24 mouse cellular contexts compared by ENCODE assay signal in genomic region chr4:114433440-114433839, GRCm38 (mm10). TPM values are rescaled to one million over a fixed set of nuclear protein-coding genes. Genes with fewer than 3 reads are reported as not detected.
DNase-seq lines count a peak whose midpoint lies in the region; ATAC-seq and TF ChIP-seq lines count a peak whose summit lies in the region.
"Had no signal": no experiment of that assay in that cellular context is flagged by ENCODE, and none has a peak within 500 bp of the region (broad histone marks: within the 10 kb centered on the region; RNA-seq: fewer than 3 reads in every experiment).

No protein-coding gene starts in this region.

- no peak overlapping the region for H3K4me3 ChIP-seq in forebrain, postnatal 0 days (ENCODE audit: low read depth, low read length)
- H3K4me3 ChIP-seq in forebrain, embryonic 15.5 days, result no peak overlapping the region
- H3K4me3 ChIP-seq in midbrain, embryonic 13.5 days (replicated peaks), result no peak overlapping the region
- no peak overlapping the region for H3K4me3 ChIP-seq in midbrain, embryonic 14.5 days (replicated peaks; ENCODE audit: low read depth, low read length)
- no peak overlapping the region for H3K4me3 ChIP-seq in midbrain, embryonic 16.5 days (ENCODE audit: low read depth, low read length)
- H3K4me3 ChIP-seq in midbrain, embryonic 10.5 days, result no peak overlapping the region
- H3K4me3 ChIP-seq: embryonic facial prominence, embryonic 10.5 days; embryonic facial prominence, embryonic 12.5 days; forebrain, embryonic 13.5 days had no signal

- no peak for TF ChIP-seq CTCF in forebrain, postnatal 0 days (IDR thresholded peaks at IDR 0.05; ENCODE audit: low read depth)

- H3K4me1 ChIP-seq in forebrain, postnatal 0 days (ENCODE audit: insufficient read depth), result no peaks in the 10 kb centered on the region
- H3K4me1 ChIP-seq in forebrain, embryonic 15.5 days, result no peaks in the 10 kb centered on the region
- H3K4me1 ChIP-seq in midbrain, embryonic 13.5 days (replicated peaks), result no peaks in the 10 kb centered on the region
- no peaks in the 10 kb centered on the region for H3K4me1 ChIP-seq in midbrain, embryonic 14.5 days (ENCODE audit: control insufficient read depth, insufficient read depth, low read length)
- no peaks in the 10 kb centered on the region for H3K4me1 ChIP-seq in midbrain, embryonic 16.5 days (ENCODE audit: control insufficient read depth, insufficient read depth, low read length)
- no peaks in the 10 kb centered on the region for H3K4me1 ChIP-seq in midbrain, embryonic 10.5 days
- H3K4me1 ChIP-seq: embryonic facial prominence, embryonic 12.5 days; forebrain, embryonic 13.5 days had no signal

- H3K27ac ChIP-seq in forebrain, postnatal 0 days (ENCODE audit: low read depth, low read length), result no peak overlapping the region
- no peak overlapping the region for H3K27ac ChIP-seq in forebrain, embryonic 15.5 days (replicated peaks)
- H3K27ac ChIP-seq in midbrain, embryonic 13.5 days, result no peak overlapping the region
- no peak overlapping the region for H3K27ac ChIP-seq in midbrain, embryonic 14.5 days (replicated peaks; ENCODE audit: low read depth, low read length)
- H3K27ac ChIP-seq in midbrain, embryonic 16.5 days (ENCODE audit: low read length), result no peak overlapping the region
- no peak overlapping the region for H3K27ac ChIP-seq in midbrain, embryonic 10.5 days (replicated peaks)
- H3K27ac ChIP-seq: embryonic facial prominence, embryonic 10.5 days; embryonic facial prominence, embryonic 12.5 days; forebrain, embryonic 13.5 days had no signal

- H3K4me2 ChIP-seq in forebrain, postnatal 0 days (ENCODE audit: low read depth), result no peak overlapping the region
- H3K4me2 ChIP-seq in forebrain, embryonic 15.5 days (replicated peaks), result no peak overlapping the region
- H3K4me2 ChIP-seq in midbrain, embryonic 13.5 days (replicated peaks), result no peak overlapping the region
- no peak overlapping the region for H3K4me2 ChIP-seq in midbrain, embryonic 14.5 days (ENCODE audit: low read length)
- H3K4me2 ChIP-seq in midbrain, embryonic 16.5 days (ENCODE audit: low read length), result no peak overlapping the region
- H3K4me2 ChIP-seq: embryonic facial prominence, embryonic 12.5 days; forebrain, embryonic 13.5 days had no signal

- no peaks in the 10 kb centered on the region for H3K36me3 ChIP-seq in forebrain, postnatal 0 days (ENCODE audit: insufficient read depth)
- no peaks in the 10 kb centered on the region for H3K36me3 ChIP-seq in forebrain, embryonic 15.5 days
- H3K36me3 ChIP-seq in midbrain, embryonic 13.5 days, result no peaks in the 10 kb centered on the region
- no peaks in the 10 kb centered on the region for H3K36me3 ChIP-seq in midbrain, embryonic 14.5 days (ENCODE audit: control insufficient read depth, insufficient read depth, low read length)
- no peaks in the 10 kb centered on the region for H3K36me3 ChIP-seq in midbrain, embryonic 16.5 days (ENCODE audit: control insufficient read depth, insufficient read depth, low read length)
- no peaks in the 10 kb centered on the region for H3K36me3 ChIP-seq in midbrain, embryonic 10.5 days
- H3K36me3 ChIP-seq: embryonic facial prominence, embryonic 10.5 days; embryonic facial prominence, embryonic 12.5 days; G1E had no signal

- H3K27me3 ChIP-seq in forebrain, postnatal 0 days (ENCODE audit: insufficient read depth, low read length), result no peaks in the 10 kb centered on the region
- no peaks in the 10 kb centered on the region for H3K27me3 ChIP-seq in forebrain, embryonic 15.5 days
- H3K27me3 ChIP-seq in midbrain, embryonic 13.5 days, result no peaks in the 10 kb centered on the region
- no peaks in the 10 kb centered on the region for H3K27me3 ChIP-seq in midbrain, embryonic 14.5 days (ENCODE audit: control insufficient read depth, insufficient read depth, low read length)
- H3K27me3 ChIP-seq in midbrain, embryonic 16.5 days (ENCODE audit: control insufficient read depth, insufficient read depth, low read depth, low read length), result no peaks in the 10 kb centered on the region
- no peaks in the 10 kb centered on the region for H3K27me3 ChIP-seq in midbrain, embryonic 10.5 days (ENCODE audit: low read depth, poor library complexity, severe bottlenecking)
- H3K27me3 ChIP-seq: embryonic facial prominence, embryonic 12.5 days; forebrain, embryonic 13.5 days; Patski had no signal

- DNase-seq in forebrain, postnatal 0 days, result no peak
- DNase-seq in midbrain, embryonic 14.5 days, result no peak
- no peak for DNase-seq in midbrain, embryonic 10.5 days (ENCODE audit: low spot score)
- DNase-seq: adrenal gland, adult 8-10 months; adrenal gland, postnatal 14 days; adrenal gland, postnatal 36 days; B cell, adult 2 months; cerebellum, adult 11-12 months; cerebellum, adult 2 months; cerebellum, adult 9-10 months; cerebellum, postnatal 10 days; cerebellum, postnatal 25 days had no signal

- 81% methylated on average over 1 of the region's 1 CpGs for WGBS in forebrain, postnatal 0 days
- 92% methylated on average over 1 of the region's 1 CpGs for WGBS in forebrain, embryonic 15.5 days
- WGBS in midbrain, embryonic 13.5 days, result 85% methylated on average over 1 of the region's 1 CpGs
- WGBS in midbrain, embryonic 14.5 days, result 86% methylated on average over 1 of the region's 1 CpGs
- 68% methylated on average over 1 of the region's 1 CpGs for WGBS in midbrain, embryonic 16.5 days
- 97% methylated on average over 1 of the region's 1 CpGs for WGBS in midbrain, embryonic 10.5 days

- no peak overlapping the region for H3K9ac ChIP-seq in forebrain, postnatal 0 days
- H3K9ac ChIP-seq in forebrain, embryonic 15.5 days (replicated peaks), result no peak overlapping the region
- H3K9ac ChIP-seq in midbrain, embryonic 13.5 days (replicated peaks), result no peak overlapping the region
- no peak overlapping the region for H3K9ac ChIP-seq in midbrain, embryonic 14.5 days (replicated peaks; ENCODE audit: low read length)
- H3K9ac ChIP-seq in midbrain, embryonic 16.5 days (ENCODE audit: low read depth, low read length), result no peak overlapping the region
- H3K9ac ChIP-seq: embryonic facial prominence, embryonic 12.5 days; forebrain, embryonic 13.5 days had no signal

- no peaks in the 10 kb centered on the region for H3K9me3 ChIP-seq in forebrain, postnatal 0 days (ENCODE audit: low read length)
- no peaks in the 10 kb centered on the region for H3K9me3 ChIP-seq in forebrain, embryonic 15.5 days
- no peaks in the 10 kb centered on the region for H3K9me3 ChIP-seq in midbrain, embryonic 13.5 days
- no peaks in the 10 kb centered on the region for H3K9me3 ChIP-seq in midbrain, embryonic 14.5 days (ENCODE audit: control insufficient read depth, low read length)
- H3K9me3 ChIP-seq in midbrain, embryonic 16.5 days (replicated peaks; ENCODE audit: control insufficient read depth, low read length, poor library complexity, severe bottlenecking), result no peaks in the 10 kb centered on the region
- H3K9me3 ChIP-seq in midbrain, embryonic 10.5 days (replicated peaks), result no peaks in the 10 kb centered on the region
- H3K9me3 ChIP-seq: embryonic facial prominence, embryonic 10.5 days; embryonic facial prominence, embryonic 12.5 days; forebrain, embryonic 13.5 days had no signal

- peak; percentile 36; the same call in 1 of the 2 replicates for ATAC-seq in forebrain, postnatal 0 days
- no peak for ATAC-seq in forebrain, embryonic 15.5 days (replicated peaks)
- ATAC-seq in midbrain, embryonic 13.5 days, result peak; percentile 55; the same call in 1 of the 2 replicates
- ATAC-seq in midbrain, embryonic 14.5 days (ENCODE audit: low FRiP score, low TSS enrichment), result no peak
- ATAC-seq in midbrain, embryonic 16.5 days, result peak; percentile 80
- ATAC-seq: activated CD4-positive, CD25-positive, alpha-beta regulatory T cell, adult 4 months; CD4-positive, CD25-positive, alpha-beta regulatory T cell, adult 4 months; forebrain, embryonic 13.5 days; forebrain, embryonic 16.5 days had no signal

RNA-seq across cellular contexts. Expression of gene Trabd2b, which starts 26.9 kb away (rescaled TPM):
- 0.71 and 0.92 TPM in 2 replicates for total RNA-seq in forebrain, postnatal 0 days (2014; rRNA removed)
- polyA plus RNA-seq in forebrain, postnatal 0 days (2015; fragmentation: Nextera tagmentation; extraction: Ambion mirVana), result 0.43 and 0.63 TPM in 2 replicates
- 0.32 and 0.37 TPM in 2 replicates for polyA plus RNA-seq in forebrain, embryonic 15.5 days (2015; fragmentation: Nextera tagmentation; extraction: Ambion mirVana)
- 0.61 and 0.83 TPM in 2 replicates for polyA plus RNA-seq in midbrain, embryonic 13.5 days (2015; fragmentation: Nextera tagmentation; extraction: Ambion mirVana)
- 0.34 and 0.79 TPM in 2 replicates for polyA plus RNA-seq in midbrain, embryonic 14.5 days (2014; fragmentation: Nextera tagmentation; extraction: Ambion mirVana)
- polyA plus RNA-seq in midbrain, embryonic 16.5 days (2015; fragmentation: Nextera tagmentation; extraction: Ambion mirVana), result 0.32 and 0.58 TPM in 2 replicates
- polyA plus RNA-seq in midbrain, embryonic 10.5 days (2016; fragmentation: Nextera tagmentation; extraction: Ambion mirVana), result 1.8 TPM in 2 replicates
- total RNA-seq: CH12.LX had no signal
- polyA plus RNA-seq: activated CD4-positive, CD25-positive, alpha-beta regulatory T cell, adult 4 months; CD4-positive, CD25-positive, alpha-beta regulatory T cell, adult 4 months; G1E had no signal

Comparison
In these comparisons a context has a peak if more than half of its experiments do, and no peak if none do; other contexts are left out.
1. ATAC-seq: peak in forebrain, postnatal 0 days (single experiment), midbrain, embryonic 13.5 days (single experiment) and midbrain, embryonic 16.5 days (single experiment); none in forebrain, embryonic 15.5 days (single experiment) and midbrain, embryonic 14.5 days (single experiment).